Mouse (Mus musculus): ENCODE data around the gene Dynlt1a. TPM values are rescaled to one million over a fixed set of nuclear protein-coding genes. Genes with fewer than 3 reads are reported as not detected.
"Not testable (repeated sequence)": the region's sequence is repeated elsewhere in the genome, so short reads cannot be mapped to it uniquely, and the experiment has no call there.

Gene Dynlt1a
- polyA plus RNA-seq (2012; rRNA removed) = 3.7 and 3.9 TPM in 2 replicates

DNA sequence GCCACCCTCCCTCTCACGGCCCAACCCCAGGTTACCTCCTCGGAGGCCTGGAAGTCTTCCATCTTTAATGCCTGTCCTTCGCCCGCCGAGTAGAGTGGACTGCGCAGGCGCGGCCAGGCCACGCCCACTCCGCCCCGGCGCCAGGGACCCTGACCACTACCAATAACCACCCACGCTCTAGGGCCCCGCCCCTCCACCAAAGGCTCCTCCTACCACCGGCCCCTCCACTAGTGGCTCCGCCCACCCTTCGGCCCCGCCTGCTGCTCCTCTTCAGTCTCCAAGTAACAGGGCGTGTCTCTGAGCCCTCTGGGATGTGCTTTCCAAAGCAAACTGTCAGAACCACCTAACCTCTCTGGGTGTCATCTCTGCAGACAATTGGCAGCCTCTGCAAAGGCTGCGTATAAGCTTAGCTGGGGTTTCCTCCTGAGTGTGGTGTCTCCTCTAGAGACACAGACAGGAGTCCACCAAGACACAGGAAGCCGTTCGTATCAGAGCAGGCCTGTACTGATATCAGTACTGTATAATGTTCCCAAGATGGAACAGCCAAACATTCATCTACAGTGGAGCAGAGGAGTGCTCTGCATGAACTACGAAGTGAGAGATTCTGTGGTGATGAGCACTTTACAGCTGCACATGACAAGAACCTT is at the start of gene Dynlt1a:
Gene Dynlt1a, minus strand, starts transcription at position 162 of the 647 bp plus-strand sequence.
- WGBS = 6% methylated on average over 23 of the region's 23 CpGs

DNA sequence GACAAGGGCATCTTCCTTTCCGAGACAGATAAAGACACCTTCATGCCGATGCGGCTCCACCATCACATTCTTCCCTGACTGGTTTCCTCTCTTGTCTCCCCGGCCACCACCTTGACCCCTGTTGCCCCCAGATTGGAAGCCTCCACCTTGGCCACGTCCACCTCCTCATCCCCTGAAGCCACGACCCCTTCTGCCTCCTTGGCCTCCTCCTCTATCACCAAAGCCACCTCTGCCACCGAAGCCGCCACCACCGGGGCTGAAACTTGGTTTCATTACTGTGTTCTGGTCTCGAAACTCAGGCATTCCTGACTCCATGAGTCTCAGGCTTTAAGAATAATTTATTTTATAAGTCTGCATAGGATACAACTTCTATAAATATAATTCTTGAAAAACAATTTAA is 38.0 kb upstream of the Dynlt1a start:
- not testable (repeated sequence) for DNase-seq (ENCODE audit: low read depth in 1 of 2, low spot score in 2 of 2); H3K27me3 ChIP-seq (ENCODE audit: control insufficient read depth, insufficient read depth, low read length); H3K4me3 ChIP-seq (ENCODE audit: extremely low read depth, insufficient read depth, insufficient read length); H3K27ac ChIP-seq (ENCODE audit: insufficient read depth, low read length); H3K4me1 ChIP-seq (ENCODE audit: control insufficient read depth, insufficient read depth, insufficient read length); H3K36me3 ChIP-seq (ENCODE audit: control insufficient read depth, insufficient read depth, low read length)
- WGBS = 85% methylated on average over 10 of the region's 10 CpGs

More for the DNA sequence above, at the start of gene Dynlt1a:
- not testable (repeated sequence) for H3K36me3 ChIP-seq (ENCODE audit: control insufficient read depth, insufficient read depth, low read length); H3K27ac ChIP-seq (ENCODE audit: insufficient read depth, low read length); H3K27me3 ChIP-seq (ENCODE audit: control insufficient read depth, insufficient read depth, low read length); H3K4me1 ChIP-seq (ENCODE audit: control insufficient read depth, insufficient read depth, insufficient read length)
- H3K4me3 ChIP-seq (ENCODE audit: extremely low read depth, insufficient read depth, insufficient read length) = peak within 1 kb of the TSS; percentile 52
- peak; percentile 70 to 98 for DNase-seq (ENCODE audit: low read depth in 1 of 2, low spot score in 2 of 2)

DNA sequence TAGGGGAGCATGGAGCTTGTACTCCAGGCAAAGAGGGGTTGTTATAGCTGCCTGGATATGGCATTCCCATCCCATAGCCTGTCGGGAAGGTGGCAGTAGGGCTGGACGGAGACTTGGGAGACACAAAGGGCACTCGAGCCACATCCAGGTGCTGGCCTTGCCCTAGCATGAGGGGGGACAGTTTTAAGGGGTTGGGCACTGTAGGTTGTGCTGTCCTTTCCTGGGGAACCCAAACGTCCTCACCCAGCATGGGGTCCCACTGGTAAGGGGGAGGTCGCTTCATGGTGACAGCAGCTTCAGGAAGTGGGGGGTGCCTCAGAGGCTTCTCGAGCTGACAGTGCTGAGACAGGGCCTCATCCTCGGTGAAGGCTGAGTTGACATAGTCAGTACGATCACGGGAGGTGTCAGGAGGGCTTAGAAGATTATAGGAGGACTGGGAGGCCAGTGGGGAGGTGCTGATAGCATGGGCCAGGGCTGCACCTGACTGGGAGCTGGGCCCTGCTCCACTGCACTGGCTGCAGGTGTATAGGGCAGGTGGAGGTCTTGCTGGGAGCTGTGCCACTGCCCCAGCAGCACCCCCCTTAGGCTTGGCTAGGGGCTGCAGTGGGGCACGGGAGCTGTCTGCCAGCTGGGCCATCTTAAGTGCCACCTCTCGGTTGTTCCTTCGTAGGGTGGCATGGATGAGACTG is 25.4 kb upstream of the Dynlt1a start:
- H3K36me3 ChIP-seq (ENCODE audit: control insufficient read depth, insufficient read depth, low read length); H3K4me3 ChIP-seq (ENCODE audit: extremely low read depth, insufficient read depth, insufficient read length); H3K27me3 ChIP-seq (ENCODE audit: control insufficient read depth, insufficient read depth, low read length); H3K27ac ChIP-seq (ENCODE audit: insufficient read depth, low read length); DNase-seq (ENCODE audit: low read depth in 1 of 2, low spot score in 2 of 2); H3K4me1 ChIP-seq (ENCODE audit: control insufficient read depth, insufficient read depth, insufficient read length): not testable (repeated sequence)
- no CpG with 5 or more reads among the region's 12 CpGs for whole genome bisulfite sequencing

DNA sequence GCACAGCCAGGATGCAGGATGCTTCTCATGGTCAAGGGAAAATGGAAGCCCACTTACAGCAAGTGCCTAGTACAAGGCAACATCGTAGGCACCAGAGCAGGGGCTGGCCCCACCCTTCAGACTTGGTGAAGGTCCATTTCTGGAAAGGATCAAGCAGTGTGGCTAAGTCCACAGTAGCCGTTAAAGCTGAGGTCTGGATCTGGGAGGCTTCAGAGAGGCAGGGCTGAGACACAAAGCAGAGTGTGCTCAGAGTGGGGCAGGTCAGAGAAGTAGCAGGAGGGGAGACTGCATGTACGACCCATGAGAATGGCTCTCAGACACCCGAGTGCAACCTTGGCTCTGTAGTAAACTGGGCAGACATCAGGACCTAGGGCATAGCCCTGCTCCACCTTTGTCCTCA is 11.7 kb upstream of the Dynlt1a start:
- H3K27ac ChIP-seq (ENCODE audit: insufficient read depth, low read length); DNase-seq (ENCODE audit: low read depth in 1 of 2, low spot score in 2 of 2); H3K4me1 ChIP-seq (ENCODE audit: control insufficient read depth, insufficient read depth, insufficient read length); H3K27me3 ChIP-seq (ENCODE audit: control insufficient read depth, insufficient read depth, low read length); H3K36me3 ChIP-seq (ENCODE audit: control insufficient read depth, insufficient read depth, low read length); H3K4me3 ChIP-seq (ENCODE audit: extremely low read depth, insufficient read depth, insufficient read length): not testable (repeated sequence)
- 83% methylated on average over 4 of the region's 4 CpGs for WGBS

DNA sequence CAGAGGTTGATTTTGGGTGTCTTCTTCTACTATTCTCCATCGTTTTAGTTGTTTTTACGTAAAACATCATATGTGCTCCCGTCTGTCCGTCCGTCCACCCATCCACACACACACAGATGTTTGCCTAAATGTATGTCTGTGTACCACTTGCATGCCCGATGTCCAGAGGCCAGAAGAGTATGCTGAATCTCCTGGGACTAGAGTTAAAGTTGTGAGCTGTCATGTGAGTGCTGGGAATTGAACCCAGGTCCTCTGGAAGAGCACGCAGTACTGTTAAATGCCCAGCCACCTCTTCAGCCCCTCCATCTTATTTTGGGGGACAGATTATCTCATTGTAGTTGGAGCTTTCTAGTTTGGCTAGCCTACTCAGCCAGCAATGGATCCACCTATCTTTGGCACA is 10.3 kb upstream of the Dynlt1a start:
- H3K27me3 ChIP-seq (ENCODE audit: control insufficient read depth, insufficient read depth, low read length); H3K4me3 ChIP-seq (ENCODE audit: extremely low read depth, insufficient read depth, insufficient read length); DNase-seq (ENCODE audit: low read depth in 1 of 2, low spot score in 2 of 2); H3K4me1 ChIP-seq (ENCODE audit: control insufficient read depth, insufficient read depth, insufficient read length); H3K27ac ChIP-seq (ENCODE audit: insufficient read depth, low read length); H3K36me3 ChIP-seq (ENCODE audit: control insufficient read depth, insufficient read depth, low read length): not testable (repeated sequence)
- WGBS = 91% methylated on average over 7 of the region's 7 CpGs

DNA sequence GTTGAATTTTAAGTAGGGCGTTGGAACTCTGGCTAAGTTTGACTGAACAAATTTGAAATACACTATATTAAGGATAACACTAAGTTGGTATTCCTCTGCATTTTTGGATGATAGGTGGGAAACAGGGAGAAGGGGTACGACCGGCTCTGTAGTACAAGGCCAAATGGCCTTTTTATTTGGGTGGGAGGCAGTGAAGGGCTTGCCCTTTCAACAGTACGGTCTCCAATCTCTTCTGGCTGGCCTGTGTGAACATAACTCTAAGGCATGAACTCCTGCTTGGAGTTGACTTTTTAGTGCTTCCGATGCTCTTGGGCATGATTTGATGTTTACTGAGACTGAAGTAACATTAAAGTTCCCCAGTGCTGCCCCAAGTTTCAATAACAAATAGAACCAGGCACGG is 8.2 kb upstream of the Dynlt1a start:
- not testable (repeated sequence) for H3K4me3 ChIP-seq (ENCODE audit: extremely low read depth, insufficient read depth, insufficient read length); H3K4me1 ChIP-seq (ENCODE audit: control insufficient read depth, insufficient read depth, insufficient read length); H3K27me3 ChIP-seq (ENCODE audit: control insufficient read depth, insufficient read depth, low read length); H3K27ac ChIP-seq (ENCODE audit: insufficient read depth, low read length); DNase-seq (ENCODE audit: low read depth in 1 of 2, low spot score in 2 of 2); H3K36me3 ChIP-seq (ENCODE audit: control insufficient read depth, insufficient read depth, low read length)
- WGBS = 77% methylated on average over 6 of the region's 6 CpGs

DNA sequence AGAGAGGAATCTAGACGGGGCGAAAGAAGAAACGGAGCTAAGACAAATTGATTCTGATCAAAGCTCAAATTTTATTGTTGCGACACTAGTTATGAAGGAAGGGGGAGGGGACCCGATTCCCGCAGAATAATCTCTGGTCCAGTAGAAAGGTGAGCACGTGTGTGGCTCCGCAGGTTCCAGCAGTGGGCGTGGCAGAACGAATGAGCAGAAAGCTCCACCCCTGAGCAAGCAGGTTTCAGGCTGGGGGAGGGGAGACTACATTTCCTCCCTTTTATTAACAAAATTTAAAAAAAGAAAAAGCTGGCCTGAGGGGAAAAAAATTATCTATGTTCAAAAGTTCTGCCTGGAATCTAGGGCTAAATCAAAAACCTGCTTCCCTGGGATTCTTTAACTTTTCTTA is 7.7 kb upstream of the Dynlt1a start:
- H3K27ac ChIP-seq (ENCODE audit: insufficient read depth, low read length); H3K36me3 ChIP-seq (ENCODE audit: control insufficient read depth, insufficient read depth, low read length); H3K27me3 ChIP-seq (ENCODE audit: control insufficient read depth, insufficient read depth, low read length); H3K4me3 ChIP-seq (ENCODE audit: extremely low read depth, insufficient read depth, insufficient read length); H3K4me1 ChIP-seq (ENCODE audit: control insufficient read depth, insufficient read depth, insufficient read length); DNase-seq (ENCODE audit: low read depth in 1 of 2, low spot score in 2 of 2): not testable (repeated sequence)
- WGBS = 67% methylated on average over 10 of the region's 10 CpGs

DNA sequence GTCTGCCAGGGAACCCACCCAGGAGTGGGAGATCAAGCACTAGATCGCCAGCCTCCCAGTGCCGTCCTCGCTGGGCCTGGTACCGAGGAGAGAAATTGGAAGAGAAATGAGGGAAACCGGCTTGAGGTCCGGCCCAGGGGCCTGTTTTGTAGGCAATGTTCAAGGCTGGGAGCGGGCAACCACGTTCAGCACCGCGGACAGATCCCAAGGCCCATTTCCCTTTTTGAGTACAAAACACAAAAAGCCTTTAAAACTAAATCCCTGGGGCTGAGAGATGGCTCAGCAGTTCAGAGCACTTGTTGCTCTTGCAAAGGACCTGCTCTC is 4.4 kb upstream of the Dynlt1a start:
- not testable (repeated sequence) for H3K4me1 ChIP-seq (ENCODE audit: control insufficient read depth, insufficient read depth, insufficient read length); H3K27ac ChIP-seq (ENCODE audit: insufficient read depth, low read length); H3K4me3 ChIP-seq (ENCODE audit: extremely low read depth, insufficient read depth, insufficient read length); H3K36me3 ChIP-seq (ENCODE audit: control insufficient read depth, insufficient read depth, low read length); DNase-seq (ENCODE audit: low read depth in 1 of 2, low spot score in 2 of 2); H3K27me3 ChIP-seq (ENCODE audit: control insufficient read depth, insufficient read depth, low read length)
- whole genome bisulfite sequencing = no CpG with 5 or more reads among the region's 10 CpGs

DNA sequence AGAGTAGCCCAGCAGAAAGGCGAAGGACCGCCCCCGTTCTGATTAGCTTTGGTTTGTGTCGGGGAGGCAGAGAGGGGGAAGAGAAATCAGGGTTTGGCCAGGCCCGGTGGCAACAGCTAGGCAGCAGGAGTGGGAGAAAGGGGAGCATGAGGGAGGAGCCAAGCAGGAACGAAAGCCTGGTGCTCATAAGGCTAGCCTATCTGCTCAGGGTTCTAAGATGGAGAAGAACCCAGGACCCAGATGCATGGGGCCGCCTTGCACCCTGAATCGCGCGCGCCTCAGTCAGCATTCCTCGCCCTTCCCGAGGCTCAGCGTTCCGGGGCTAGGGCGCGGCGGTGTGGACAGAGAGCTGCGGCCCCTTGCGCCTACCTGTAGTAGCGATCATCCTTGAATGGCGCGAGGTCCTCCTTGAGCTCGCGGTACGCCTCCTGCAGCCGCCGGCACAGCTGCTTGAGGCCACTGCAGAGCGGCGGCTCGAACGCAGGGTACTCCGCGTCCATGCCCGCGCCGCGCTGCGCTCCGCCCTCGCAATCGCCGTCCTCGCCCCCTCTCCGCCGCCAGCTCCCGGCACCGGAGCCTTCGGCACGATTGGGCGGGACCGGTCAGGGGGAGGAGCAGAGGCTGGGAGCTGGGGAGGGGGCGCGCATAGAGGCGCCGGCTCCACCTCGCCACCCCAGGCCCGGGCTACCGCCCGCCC is 3.9 kb upstream of the Dynlt1a start:
- not testable (repeated sequence) for H3K4me1 ChIP-seq (ENCODE audit: control insufficient read depth, insufficient read depth, insufficient read length); H3K36me3 ChIP-seq (ENCODE audit: control insufficient read depth, insufficient read depth, low read length); DNase-seq (ENCODE audit: low read depth in 1 of 2, low spot score in 2 of 2); H3K27me3 ChIP-seq (ENCODE audit: control insufficient read depth, insufficient read depth, low read length); H3K4me3 ChIP-seq (ENCODE audit: extremely low read depth, insufficient read depth, insufficient read length); H3K27ac ChIP-seq (ENCODE audit: insufficient read depth, low read length)
- WGBS = 12% methylated on average over 6 of the region's 60 CpGs

DNA sequence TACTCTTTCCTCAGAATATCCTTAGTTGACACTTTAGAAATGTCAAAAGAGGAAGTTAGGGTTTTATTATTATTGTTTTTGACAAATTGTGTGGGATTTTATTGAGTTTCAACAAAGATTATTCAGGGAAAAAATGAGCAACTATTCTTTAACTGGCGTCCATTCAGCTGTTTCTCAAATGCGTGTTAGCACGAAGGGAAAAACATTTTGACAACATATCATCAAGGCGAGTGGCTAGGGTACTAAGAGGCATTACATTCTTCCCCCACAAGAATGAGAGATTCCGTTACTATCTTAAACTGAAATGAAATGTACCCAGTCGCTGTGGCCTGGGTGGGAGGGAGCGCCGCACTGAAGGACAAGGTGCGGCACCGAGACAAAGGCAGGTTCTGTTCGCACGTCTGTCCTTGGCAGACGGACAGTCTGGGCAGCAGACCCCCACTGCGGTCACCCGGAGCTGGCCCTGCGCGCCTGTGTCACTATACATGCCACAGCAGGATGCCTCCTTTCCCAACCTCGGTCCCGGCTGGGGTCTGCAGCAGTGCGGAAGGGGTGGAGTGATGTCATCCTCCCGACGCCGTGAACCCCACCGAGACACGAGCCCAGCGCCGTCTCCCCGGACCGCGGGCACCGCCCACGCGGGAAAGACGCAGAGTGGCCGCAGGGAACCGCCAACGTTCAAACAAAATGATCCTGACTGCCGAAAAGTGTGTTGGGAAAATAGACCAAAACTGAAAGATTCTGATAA is 747 bp downstream of the Dynlt1a start:
- not testable (repeated sequence) for H3K27me3 ChIP-seq (ENCODE audit: control insufficient read depth, insufficient read depth, low read length); H3K27ac ChIP-seq (ENCODE audit: insufficient read depth, low read length); H3K4me1 ChIP-seq (ENCODE audit: control insufficient read depth, insufficient read depth, insufficient read length); H3K36me3 ChIP-seq (ENCODE audit: control insufficient read depth, insufficient read depth, low read length)
- H3K4me3 ChIP-seq (ENCODE audit: extremely low read depth, insufficient read depth, insufficient read length) = peak overlapping the region; percentile 50; the same call in 1 of the 2 replicates
- WGBS = under 1% methylated on average over 38 of the region's 38 CpGs
- DNase-seq (ENCODE audit: low read depth in 1 of 2, low spot score in 2 of 2) = peak in 1 of 2 experiments; percentile 41
